Mouse (Mus musculus) monocyte, adult 5-6 weeks (primary cell): ENCODE measurements around the gene A630095N17Rik. TPM values are rescaled to one million over a fixed set of nuclear protein-coding genes. Genes with fewer than 3 reads are reported as not detected.

Experiments
- ATAC-seq: fragments of 153-309, 156-312 bp; replicated peaks from 2 replicates; pipeline ENCODE4 v1.8.0; 2017; ENCODE audit warnings: mild to moderate bottlenecking; ENCODE audit not compliant: low TSS enrichment, insufficient number of reproducible peaks, severe bottlenecking, poor library complexity, low FRiP score
- total RNA-seq: library from RNA; stranded (forward); fragments of 200-1000, 200-491, 200-594 nt; gene quantifications from 3 replicates; pipeline ENCODE4 v1.2.3, GENCODE M21; 2017

The A630095N17Rik gene
- total RNA-seq, 1 experiment from 2014 or later: not detected

DNA sequence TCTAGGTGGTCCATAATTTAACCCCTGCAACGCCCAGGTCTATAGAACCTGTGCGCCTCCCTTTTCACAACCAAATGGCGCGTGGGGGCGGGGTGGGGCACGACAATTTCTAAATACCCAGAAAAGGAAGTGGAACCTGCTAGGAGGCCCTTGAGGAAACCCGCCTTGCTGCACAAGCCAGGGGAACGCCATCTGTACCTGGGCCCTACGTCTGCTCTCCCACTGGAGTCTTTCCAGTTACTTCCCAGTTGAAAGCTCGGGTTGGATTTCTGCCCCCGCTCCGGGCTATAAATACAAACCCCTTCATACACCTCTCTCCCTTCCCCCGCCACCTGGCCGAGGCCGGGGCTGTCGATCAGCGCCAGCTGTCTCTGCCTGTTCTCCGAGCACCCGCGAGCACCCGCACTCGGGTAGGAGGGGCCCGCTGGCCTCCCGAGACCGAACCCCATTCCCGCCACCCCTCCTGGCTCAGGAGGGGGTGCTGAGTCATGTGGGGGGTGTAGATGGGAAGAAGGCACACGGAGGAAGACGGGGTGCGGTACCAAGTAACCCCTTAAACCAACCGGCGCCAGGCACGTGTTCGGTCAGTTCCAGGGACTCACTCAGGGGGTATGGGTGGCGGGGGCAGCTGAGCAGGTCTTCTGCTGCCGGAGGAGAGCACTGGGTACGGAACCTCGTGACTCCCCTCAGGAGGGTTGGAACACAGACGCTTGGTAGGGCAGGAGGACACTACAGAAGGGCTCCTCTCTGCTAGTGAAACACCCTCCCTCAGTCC lies 13.5 kb downstream of the A630095N17Rik start:
- ATAC-seq: peak; percentile 4; the same call in 1 of the 2 replicates

DNA sequence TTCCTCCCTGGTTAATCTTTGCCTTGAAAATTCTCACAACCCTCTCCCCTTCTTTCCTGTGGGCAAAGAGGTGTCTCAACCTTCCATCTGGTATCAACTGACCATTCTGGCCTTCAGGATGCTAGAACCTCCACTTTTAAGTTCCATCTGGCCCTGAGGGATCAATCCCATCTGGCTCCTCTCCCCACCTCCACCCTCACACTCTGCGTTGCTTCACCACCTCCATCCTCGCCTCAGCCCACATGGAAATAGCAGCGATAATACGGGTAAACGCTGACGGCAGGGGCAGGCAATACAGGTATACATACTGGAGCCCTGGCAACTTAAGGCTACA lies 14.0 kb downstream of the A630095N17Rik start:
- no peak for ATAC-seq

DNA sequence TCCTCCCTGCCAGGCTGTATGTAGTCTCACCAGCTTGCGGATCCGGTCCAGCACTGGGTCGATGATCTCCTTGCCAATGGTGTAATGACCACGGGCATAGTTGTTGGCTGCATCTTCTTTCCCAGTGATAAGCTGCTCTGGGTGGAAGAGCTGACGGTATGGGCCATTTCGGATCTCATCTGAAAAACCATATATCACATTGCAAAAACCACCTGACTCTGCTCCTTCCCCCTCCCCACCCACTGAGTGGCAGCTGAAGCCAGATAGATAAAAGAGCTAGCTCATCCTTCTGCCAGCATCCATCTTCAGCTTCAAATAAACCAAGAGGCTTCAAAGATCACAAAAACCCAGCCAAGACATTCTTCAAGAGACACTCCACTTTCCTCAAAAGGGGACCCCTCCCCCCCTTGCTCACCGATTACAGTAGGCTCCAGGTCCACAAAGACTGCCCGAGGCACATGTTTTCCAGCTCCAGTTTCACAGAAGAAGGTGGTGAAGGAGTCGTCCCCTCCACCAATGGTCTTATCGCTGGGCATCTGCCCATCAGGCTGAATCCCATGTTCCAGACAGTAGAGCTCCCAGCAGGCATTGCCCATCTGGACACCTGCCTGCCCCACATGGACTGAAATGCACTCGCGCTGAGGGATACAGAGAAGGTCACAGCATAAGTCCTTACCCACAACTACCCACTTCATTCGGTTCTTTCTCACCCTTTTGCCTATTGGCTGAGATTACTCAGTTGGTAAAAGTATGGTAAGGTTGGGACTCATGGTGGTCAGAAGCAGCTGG lies 14.9 kb downstream of the A630095N17Rik start:
- ATAC-seq: no peak

DNA sequence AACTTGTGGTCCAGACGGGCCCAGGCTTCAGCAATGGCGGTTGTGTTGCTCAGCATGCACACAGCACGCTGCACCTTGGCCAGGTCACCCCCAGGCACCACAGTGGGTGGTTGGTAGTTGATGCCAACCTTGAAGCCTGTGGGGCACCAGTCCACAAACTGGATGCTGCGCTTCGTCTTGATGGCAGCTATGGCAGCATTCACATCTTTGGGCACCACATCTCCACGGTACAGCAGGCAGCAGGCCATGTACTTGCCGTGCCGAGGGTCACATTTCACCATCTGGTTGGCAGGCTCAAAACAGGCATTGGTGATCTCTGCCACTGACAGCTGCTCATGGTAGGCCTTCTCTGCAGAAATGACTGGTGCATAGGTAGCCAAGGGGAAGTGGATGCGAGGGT lies 16.1 kb downstream of the A630095N17Rik start:
- ATAC-seq: no peak

DNA sequence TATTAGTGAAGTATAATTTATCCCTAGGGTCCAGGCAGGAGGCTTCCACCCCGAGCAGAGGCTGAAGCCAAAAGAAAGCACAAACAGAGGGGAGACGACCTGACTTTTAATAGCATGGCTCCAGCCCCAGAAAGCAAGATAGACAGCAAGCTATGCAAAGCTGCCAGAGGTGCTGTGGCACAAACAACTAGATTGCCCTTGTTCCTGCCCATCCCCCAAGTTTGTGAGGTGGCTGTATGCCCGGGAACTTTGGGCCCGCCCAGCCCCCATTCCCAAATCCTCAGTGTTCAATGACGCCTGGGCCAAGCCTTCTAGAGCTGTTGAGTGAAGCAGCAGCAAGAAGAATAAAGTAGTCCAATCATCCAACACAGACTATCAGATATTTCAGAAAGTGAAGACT lies 17.0 kb downstream of the A630095N17Rik start:
- no peak for ATAC-seq

DNA sequence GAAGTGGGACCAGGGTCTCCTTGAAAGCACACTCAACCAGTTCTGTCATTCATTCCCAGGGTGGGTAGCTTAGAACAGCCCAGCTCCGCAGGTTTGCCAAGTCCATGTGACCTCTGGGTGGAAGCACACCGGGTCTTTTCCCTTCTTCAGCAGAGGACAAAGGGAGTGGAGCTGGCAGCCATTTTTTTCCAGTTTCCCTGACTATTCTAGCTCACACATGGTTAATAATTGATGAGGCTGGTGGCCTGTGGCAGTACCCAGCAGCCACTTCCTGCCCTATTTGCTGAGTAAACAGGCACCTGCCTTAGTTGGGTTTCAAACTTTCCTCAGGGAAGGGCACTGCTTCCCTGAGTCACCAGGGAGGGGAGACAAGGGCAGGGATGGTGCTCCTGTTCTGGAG lies 17.5 kb downstream of the A630095N17Rik start:
- ATAC-seq: no peak

DNA sequence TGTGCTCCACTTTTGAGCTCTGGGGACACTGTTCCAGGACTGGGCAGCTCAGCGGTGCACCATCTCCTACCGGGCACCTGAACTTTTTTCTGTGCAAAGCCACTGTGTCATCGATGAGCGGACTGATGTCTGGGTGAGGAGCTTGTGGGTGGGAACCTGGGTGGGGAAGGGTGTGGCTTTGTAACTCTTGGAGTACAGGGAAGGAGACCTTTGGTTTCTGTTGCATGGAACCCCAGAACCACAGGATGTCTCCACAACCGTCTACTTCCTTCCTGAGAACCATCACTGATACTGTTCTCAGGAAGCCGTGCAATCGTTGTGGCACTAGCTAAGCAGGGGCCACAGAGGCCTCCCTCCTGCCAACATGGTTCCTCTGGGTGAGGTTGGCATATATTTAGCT lies 18.8 kb downstream of the A630095N17Rik start:
- ATAC-seq: peak; percentile 40

DNA sequence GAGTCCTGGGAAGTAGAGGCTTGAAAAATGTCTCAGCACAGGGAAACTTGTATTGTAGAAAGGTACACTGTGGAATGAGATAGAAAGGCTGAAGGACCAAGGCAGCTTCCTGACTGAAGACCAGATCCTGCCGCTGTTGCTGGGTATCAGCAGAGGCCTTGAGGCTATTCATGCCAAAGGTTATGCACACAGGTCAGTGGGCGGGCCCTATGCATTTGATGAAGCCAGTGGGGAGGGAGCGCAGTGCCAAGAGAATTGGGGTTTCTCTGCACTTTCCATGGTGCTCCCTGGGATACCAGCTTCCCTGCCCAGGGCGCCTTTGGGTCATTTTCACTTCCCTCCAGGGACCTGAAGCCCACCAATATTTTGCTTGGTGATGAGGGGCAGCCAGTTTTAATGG lies 19.4 kb downstream of the A630095N17Rik start:
- no peak for ATAC-seq

DNA sequence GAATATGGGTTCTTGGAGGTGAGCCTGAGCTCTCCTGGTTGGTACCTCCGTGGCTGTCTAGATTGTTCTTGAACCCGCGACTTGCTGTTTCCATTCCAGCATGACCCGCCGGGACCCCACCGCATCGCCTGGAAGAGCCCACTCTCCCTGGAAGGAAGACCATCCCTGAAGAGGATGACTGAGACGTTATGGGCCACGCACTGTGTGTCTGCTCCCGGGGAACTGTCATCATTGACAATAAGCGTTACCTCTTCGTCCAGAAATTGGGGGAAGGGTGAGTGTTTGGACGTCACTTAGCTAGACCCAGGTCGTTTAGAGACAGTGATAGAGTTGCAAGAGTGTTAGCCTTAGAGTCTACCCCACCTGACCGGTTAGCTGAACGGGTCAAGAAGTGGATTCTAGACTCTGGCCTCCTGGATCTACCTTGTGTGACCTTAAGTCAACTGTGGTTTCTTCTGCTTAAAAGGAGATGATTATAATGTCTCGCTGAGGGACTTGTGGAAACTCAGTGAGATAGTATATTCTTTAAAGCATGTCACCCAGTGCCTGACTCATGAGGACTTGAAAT lies 20.7 kb downstream of the A630095N17Rik start:
- ATAC-seq: no peak

DNA sequence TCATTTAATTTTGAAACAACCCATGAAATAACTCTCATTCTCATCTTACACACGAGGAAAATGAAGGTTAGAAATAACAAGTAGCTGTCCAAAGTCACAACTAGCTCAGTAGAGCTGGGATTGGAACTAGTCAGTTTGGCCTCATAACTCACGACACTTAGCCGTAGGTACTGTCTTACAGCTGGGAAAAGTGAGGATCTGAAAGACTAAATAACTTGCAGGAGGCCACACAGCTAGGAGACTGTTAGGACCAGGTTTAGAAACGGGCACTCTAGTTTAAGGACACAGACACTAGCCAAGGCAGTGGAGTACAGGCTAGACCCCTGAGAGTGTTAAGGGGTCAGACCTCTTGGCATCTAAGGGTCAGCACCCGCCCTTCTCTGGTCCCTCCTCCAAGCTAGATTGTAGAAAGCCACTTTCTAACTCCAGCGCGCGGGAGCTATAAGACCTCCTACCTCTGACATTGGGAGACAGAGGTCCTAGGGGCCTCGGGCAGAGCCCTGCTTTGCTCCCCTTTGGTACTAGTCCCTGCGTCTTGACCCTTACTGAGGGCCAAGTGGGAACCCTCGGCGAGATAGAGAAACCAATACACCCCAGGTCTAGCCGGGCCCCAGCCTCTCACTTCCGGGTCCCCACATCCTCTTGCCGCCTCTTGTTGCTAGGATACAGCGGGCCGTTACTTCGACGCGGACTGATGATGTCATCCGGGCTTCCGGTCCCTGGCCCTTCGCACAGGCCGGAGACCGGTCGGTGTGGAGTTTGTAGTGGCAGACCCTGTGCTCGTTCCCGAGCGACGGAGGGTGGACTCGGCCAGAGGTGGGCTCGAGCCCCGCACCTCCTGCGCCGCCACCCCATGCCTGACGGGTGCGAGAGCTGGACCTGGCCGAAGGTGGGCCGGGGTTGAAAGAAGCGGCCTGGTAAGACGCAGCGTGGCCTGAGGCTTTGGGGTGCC lies 21.5 kb downstream of the A630095N17Rik start, which contains the start of the genes Glb1l and Stk16:
Glb1l (minus strand) TSS at position 678 of the 952 bp plus-strand sequence.
Stk16 (plus strand) TSS at position 703 of the 952 bp plus-strand sequence.
- peak; percentile 90 for ATAC-seq

DNA sequence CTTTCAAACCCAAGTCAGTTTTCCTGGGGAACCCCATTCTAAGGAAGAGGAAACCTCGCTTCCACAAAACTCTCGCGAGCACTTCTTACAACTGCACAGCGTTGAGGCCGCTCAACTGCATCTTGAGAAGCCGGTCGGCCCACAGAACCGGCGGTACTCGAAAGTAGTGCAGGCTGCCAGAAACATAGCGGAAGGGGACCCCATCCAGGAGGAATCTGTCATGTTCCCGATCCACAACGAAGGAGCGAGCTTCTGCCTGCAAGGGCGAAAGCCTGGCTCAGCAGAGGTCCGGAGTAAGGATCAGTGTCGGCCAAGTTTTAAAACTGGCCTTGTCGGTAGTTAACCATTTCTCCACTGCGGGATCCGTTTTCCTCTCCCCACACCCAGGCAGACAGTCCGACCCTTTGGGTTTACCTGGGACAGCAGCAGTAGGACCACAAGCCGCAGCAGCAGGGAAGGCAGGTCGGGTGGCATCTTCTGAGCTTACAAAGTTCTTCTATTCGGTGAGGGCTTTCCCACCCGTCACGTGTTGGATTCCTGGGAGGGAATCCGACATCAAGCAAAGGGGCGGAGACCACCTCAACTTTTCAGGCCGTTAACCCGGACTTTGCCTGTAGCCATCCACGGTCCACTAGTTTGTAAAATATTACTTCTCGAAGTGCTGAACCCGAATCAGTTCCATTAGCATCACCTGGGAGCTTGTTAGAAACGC lies 22.8 kb downstream of the A630095N17Rik start:
- no peak for ATAC-seq

DNA sequence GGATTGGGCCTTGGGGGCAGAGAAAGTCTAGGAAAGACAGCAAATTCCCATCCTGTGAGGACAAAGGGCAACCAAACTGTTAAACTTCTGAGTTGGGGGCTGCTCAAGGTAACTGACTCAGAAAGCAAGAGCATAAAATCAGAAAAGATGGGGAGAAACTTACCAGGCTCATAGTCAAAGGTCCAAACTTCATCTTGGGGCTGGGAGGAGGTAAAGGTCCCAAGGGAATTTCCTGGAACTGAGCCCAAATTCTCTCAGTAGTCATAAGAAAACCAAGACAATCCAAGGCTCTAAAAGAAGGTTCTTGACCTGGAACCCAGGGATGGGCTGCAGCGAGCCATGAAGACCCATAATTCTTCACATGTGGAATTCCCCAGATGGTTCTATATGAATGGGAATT lies 30.7 kb downstream of the A630095N17Rik start:
- ATAC-seq: no peak

DNA sequence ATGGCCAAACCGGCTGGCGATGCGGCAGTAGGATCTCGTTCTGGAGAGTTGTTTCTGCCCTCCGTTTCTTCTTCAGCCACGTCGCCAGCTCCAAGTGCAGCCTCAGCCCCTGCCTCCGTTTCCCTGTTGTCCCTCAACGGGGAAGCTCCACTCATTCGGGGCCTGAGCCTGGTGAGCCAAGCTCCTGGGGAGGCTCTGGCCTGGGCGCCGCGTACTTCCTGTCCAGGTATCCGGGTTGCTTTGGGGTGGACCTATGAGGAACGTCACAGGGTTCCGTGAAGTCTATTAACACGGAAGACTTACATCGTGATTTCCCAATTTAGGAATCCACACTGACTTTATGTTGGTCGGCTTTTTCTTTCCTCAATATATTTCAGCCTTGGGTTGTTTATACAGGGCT lies 39.5 kb downstream of the A630095N17Rik start:
- peak; percentile 57; the same call in 1 of the 2 replicates for ATAC-seq

DNA sequence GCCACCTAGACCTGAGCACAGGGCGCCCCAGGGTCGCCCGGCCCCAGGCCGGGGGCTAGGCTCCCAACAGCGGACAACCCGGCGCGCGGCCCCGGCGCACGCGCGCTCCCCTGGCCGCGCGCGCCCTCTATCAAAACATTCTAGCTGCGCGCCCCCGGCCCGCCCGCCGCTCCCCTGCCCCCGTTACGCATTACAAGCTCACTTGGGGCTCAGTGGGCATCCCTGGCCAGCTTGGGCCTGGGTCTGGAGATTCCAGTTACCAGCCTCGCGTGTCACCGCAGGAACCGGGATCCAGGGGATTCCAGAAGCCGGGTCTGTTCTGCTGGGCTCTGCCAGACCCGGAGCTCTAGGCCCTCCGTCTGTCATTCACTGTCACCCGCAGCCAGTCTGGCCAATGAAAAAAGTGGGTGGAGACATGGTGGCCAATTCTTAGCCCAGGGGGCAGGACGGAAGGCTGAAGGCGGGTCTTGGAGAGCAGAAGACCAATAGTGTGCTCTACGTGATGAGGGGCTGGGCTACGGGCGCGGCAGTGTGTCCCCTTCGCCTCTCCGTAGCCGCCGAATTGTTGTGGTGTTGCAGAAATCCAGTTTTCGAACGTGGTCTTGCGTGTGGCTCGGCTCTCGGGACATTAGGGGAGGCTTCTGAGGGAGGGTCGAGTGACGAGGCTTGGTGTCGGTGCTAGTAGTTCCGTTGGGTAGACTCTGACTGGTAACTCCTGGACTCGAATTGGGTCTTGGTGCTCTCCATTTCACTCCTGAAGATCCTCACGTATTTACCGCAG lies 40.1 kb downstream of the A630095N17Rik start, which contains the start of the genes Ankzf1 and Atg9a:
Ankzf1 (plus strand) TSS at position 530 of the 781 bp plus-strand sequence.
Atg9a (minus strand) TSS at position 575 of the 781 bp plus-strand sequence.
- peak; percentile 94 for ATAC-seq

DNA sequence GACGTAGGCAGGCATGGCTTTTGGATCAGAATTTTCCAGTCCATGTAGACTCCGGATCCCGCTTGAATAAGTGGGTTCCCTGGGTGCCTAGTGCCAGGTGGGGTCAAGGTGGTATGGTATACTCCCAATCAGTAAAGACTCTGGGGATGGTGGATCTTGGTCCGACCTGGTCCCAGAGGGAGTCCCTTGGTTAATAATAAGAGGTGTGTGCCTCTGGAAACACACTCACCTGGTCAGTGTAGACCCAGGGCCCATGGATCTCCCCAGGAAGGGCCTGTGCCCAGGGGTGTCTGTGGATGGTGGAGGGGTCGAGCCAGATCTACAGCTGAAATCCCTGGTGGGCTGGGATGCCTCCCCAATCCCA lies 40.7 kb downstream of the A630095N17Rik start:
- no peak for ATAC-seq

DNA sequence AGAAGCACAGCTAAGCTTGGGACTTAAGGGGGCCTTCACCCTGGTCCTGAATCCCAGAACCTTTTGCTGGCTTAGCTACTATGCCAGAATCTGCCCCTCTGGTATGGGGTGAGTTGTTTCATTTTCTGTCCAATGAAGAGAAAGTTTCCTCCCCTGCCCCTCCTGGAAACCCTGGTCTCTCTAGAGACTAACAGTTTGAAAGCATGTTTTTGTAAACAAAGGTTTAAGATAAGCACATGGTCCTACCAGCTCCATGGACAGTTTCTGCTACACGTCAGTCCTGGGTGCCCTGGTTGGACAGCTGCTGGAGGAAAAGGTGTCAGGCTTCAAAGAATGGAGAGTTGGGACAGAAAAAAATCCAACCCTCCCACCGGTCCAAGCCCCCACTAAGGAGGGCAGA lies 41.3 kb downstream of the A630095N17Rik start:
- no peak for ATAC-seq

DNA sequence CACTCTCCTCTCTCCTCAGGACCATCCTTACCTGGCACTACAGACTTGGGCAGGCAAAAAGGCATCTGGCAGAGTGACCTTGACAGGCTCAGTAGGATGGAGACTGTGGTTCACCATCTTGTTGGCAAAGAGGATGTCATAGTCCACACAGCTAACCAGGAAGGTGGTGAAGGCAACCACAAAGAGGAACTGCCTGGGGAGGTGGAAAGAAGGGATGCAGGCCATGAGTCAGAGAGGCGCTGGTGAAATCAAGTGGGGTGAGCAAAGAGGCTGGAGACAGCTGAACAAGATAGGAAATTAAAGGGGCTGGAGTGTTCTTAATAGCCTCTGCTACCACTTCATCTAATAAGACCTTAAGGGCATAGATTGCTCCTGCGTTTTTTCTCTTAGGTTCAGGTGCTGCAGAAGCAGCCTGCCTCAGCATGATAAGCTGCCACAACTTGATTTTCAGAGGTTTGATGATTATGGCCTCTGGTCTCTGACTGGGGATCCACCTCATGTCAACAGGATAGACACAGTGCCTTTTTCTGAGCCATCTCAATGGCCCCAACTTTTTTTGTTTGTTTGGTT lies 43.9 kb downstream of the A630095N17Rik start:
- peak; percentile 68 for ATAC-seq
